Comparison of ENCODE assay signal across 10 mouse cellular contexts in the genomic region with DNA sequence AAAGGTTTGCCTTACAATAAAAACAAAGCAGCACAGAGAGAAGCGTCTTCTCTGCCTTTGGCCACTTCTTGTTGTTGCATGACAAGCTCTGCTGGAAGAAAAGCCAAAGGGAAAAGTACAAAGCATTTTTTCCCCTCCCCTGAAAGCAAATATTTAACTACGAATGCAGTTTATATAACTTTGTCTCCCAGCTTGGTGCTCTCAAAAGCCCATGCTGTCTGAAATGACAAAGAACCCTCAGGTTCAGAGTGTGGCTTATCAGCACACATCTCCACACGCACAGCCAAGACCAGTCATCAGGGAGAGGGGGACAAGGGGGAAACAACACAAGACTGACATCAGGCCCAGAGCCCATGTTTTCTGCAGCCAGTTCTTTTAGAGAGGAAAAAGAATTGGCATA. TPM values are rescaled to one million over a fixed set of nuclear protein-coding genes. Genes with fewer than 3 reads are reported as not detected.
DNase-seq lines count a peak whose midpoint lies in the region; ATAC-seq and TF ChIP-seq lines count a peak whose summit lies in the region.
"Had no signal": no experiment of that assay in that cellular context is flagged by ENCODE, and none has a peak within 500 bp of the region (broad histone marks: within the 10 kb centered on the region; RNA-seq: fewer than 3 reads in every experiment).

No protein-coding gene starts in this region.

- H3K4me1 ChIP-seq in hindbrain, postnatal 0 days (ENCODE audit: insufficient read depth, low read length) = peaks cover 8% of the 10 kb centered on the region; the same call in 1 of the 2 replicates
- no peaks in the 10 kb centered on the region for H3K4me1 ChIP-seq in hindbrain, embryonic 14.5 days (replicated peaks; ENCODE audit: control insufficient read depth, insufficient read depth, low read length)
- H3K4me1 ChIP-seq in embryonic facial prominence, embryonic 15.5 days = peaks cover 67% of the 10 kb centered on the region
- peaks cover 64% of the 10 kb centered on the region for H3K4me1 ChIP-seq in liver, embryonic 12.5 days

- no peaks in the 10 kb centered on the region for H3K36me3 ChIP-seq in hindbrain, postnatal 0 days (ENCODE audit: insufficient read depth, low read length)
- no peaks in the 10 kb centered on the region for H3K36me3 ChIP-seq in hindbrain, embryonic 14.5 days (replicated peaks; ENCODE audit: control insufficient read depth, insufficient read depth)
- no peaks in the 10 kb centered on the region for H3K36me3 ChIP-seq in embryonic facial prominence, embryonic 15.5 days
- peaks cover 11% of the 10 kb centered on the region for H3K36me3 ChIP-seq in liver, embryonic 12.5 days
- H3K36me3 ChIP-seq: neural tube, embryonic 13.5 days had no signal

- no peaks in the 10 kb centered on the region for H3K9me3 ChIP-seq in hindbrain, postnatal 0 days (ENCODE audit: low read length)
- H3K9me3 ChIP-seq in hindbrain, embryonic 14.5 days (ENCODE audit: control insufficient read depth, low read length) = no peaks in the 10 kb centered on the region
- no peaks in the 10 kb centered on the region for H3K9me3 ChIP-seq in embryonic facial prominence, embryonic 15.5 days (replicated peaks)
- H3K9me3 ChIP-seq in liver, embryonic 12.5 days (replicated peaks) = no peaks in the 10 kb centered on the region
- H3K9me3 ChIP-seq: neural tube, embryonic 13.5 days had no signal

- H3K9ac ChIP-seq in hindbrain, postnatal 0 days (replicated peaks; ENCODE audit: low read length) = no peak overlapping the region
- H3K9ac ChIP-seq in hindbrain, embryonic 14.5 days = no peak overlapping the region
- no peak overlapping the region for H3K9ac ChIP-seq in embryonic facial prominence, embryonic 15.5 days
- H3K9ac ChIP-seq in liver, embryonic 12.5 days = no peak overlapping the region
- H3K9ac ChIP-seq: neural tube, embryonic 13.5 days had no signal

- no peak overlapping the region for H3K4me2 ChIP-seq in hindbrain, postnatal 0 days (ENCODE audit: low read depth, low read length)
- no peak overlapping the region for H3K4me2 ChIP-seq in hindbrain, embryonic 14.5 days (replicated peaks)
- no peak overlapping the region for H3K4me2 ChIP-seq in embryonic facial prominence, embryonic 15.5 days (replicated peaks)
- peak overlapping the region; percentile 19; the same call in 1 of the 2 replicates for H3K4me2 ChIP-seq in liver, embryonic 12.5 days
- H3K4me2 ChIP-seq: neural tube, embryonic 13.5 days had no signal

- H3K27me3 ChIP-seq in hindbrain, postnatal 0 days (ENCODE audit: insufficient read depth, low read length) = no peaks in the 10 kb centered on the region
- no peaks in the 10 kb centered on the region for H3K27me3 ChIP-seq in hindbrain, embryonic 14.5 days (ENCODE audit: control insufficient read depth, insufficient read depth, low read length)
- H3K27me3 ChIP-seq in embryonic facial prominence, embryonic 15.5 days = no peaks in the 10 kb centered on the region
- H3K27me3 ChIP-seq in liver, embryonic 12.5 days (replicated peaks) = no peaks in the 10 kb centered on the region
- H3K27me3 ChIP-seq: neural tube, embryonic 13.5 days had no signal

- DNase-seq in hindbrain, postnatal 0 days (ENCODE audit: low spot score) = no peak
- DNase-seq in hindbrain, embryonic 14.5 days (ENCODE audit: low spot score) = no peak
- peak; percentile 42 for DNase-seq in kidney, adult 18-20 months
- no peak for DNase-seq in yolk sac, embryonic 10.5 days (ENCODE audit: low spot score)
- no peak for DNase-seq in B cell, adult 2 months
- DNase-seq: thymus, postnatal 36 days had no signal

- 47% methylated on average over 3 of the region's 3 CpGs for WGBS in hindbrain, postnatal 0 days
- 59% methylated on average over 3 of the region's 3 CpGs for WGBS in hindbrain, embryonic 14.5 days
- WGBS in embryonic facial prominence, embryonic 15.5 days = 19% methylated on average over 3 of the region's 3 CpGs
- 49% methylated on average over 3 of the region's 3 CpGs for WGBS in liver, embryonic 12.5 days (ENCODE audit: insufficient replicate concordance)

- no peak for ATAC-seq in hindbrain, postnatal 0 days
- ATAC-seq in hindbrain, embryonic 14.5 days (ENCODE audit: low FRiP score) = no peak
- ATAC-seq in embryonic facial prominence, embryonic 15.5 days (ENCODE audit: insufficient number of reproducible peaks, low FRiP score, low TSS enrichment, low read depth) = no peak; the same call in 1 of the 2 replicates
- ATAC-seq in liver, embryonic 12.5 days = no peak

- H3K4me3 ChIP-seq in hindbrain, postnatal 0 days (ENCODE audit: low read length) = no peak overlapping the region
- no peak overlapping the region for H3K4me3 ChIP-seq in hindbrain, embryonic 14.5 days (replicated peaks; ENCODE audit: low read length)
- no peak overlapping the region for H3K4me3 ChIP-seq in embryonic facial prominence, embryonic 15.5 days (replicated peaks)
- no peak overlapping the region for H3K4me3 ChIP-seq in liver, embryonic 12.5 days
- H3K4me3 ChIP-seq: neural tube, embryonic 13.5 days had no signal

- H3K27ac ChIP-seq in hindbrain, postnatal 0 days = 0 out of 2 replicates have a peak overlapping the region, but pooled peaks have one; percentile 26
- H3K27ac ChIP-seq in hindbrain, embryonic 14.5 days = no peak overlapping the region
- peak overlapping the region; percentile 80 for H3K27ac ChIP-seq in embryonic facial prominence, embryonic 15.5 days (replicated peaks)
- peak overlapping the region; percentile 53 for H3K27ac ChIP-seq in liver, embryonic 12.5 days
- H3K27ac ChIP-seq: neural tube, embryonic 13.5 days had no signal

- no peak for TF ChIP-seq CTCF in hindbrain, postnatal 0 days (IDR thresholded peaks at IDR 0.05; ENCODE audit: low read depth)

RNA-seq across cellular contexts. Expression of a gene that starts 18.6 kb away (rescaled TPM):
- 69.4 and 85.3 TPM in 2 replicates for total RNA-seq in hindbrain, postnatal 0 days (2014; rRNA removed)
- polyA plus RNA-seq in hindbrain, postnatal 0 days (2015; fragmentation: Nextera tagmentation; extraction: Ambion mirVana) = 60.6 and 64.4 TPM in 2 replicates
- polyA plus RNA-seq in hindbrain, embryonic 14.5 days (2014; fragmentation: Nextera tagmentation; extraction: Ambion mirVana) = 47.8 and 47.9 TPM in 2 replicates
- polyA plus RNA-seq in embryonic facial prominence, embryonic 15.5 days (2015; fragmentation: Nextera tagmentation; extraction: Ambion mirVana) = 167 and 168 TPM in 2 replicates
- polyA plus RNA-seq in liver, embryonic 12.5 days (2016; fragmentation: Nextera tagmentation; extraction: Ambion mirVana) = 2.1 and 2.5 TPM in 2 replicates

RNA-seq across cellular contexts. Expression of a gene that starts 19.5 kb away (rescaled TPM):
- total RNA-seq in hindbrain, postnatal 0 days (2014; rRNA removed) = 17.1 and 19.1 TPM in 2 replicates
- 462 and 467 TPM in 2 replicates for polyA plus RNA-seq in hindbrain, postnatal 0 days (2015; fragmentation: Nextera tagmentation; extraction: Ambion mirVana)
- polyA plus RNA-seq in hindbrain, embryonic 14.5 days (2014; fragmentation: Nextera tagmentation; extraction: Ambion mirVana) = 391 and 450 TPM in 2 replicates
- polyA plus RNA-seq in embryonic facial prominence, embryonic 15.5 days (2015; fragmentation: Nextera tagmentation; extraction: Ambion mirVana) = 462 and 488 TPM in 2 replicates
- 401 and 406 TPM in 2 replicates for polyA plus RNA-seq in liver, embryonic 12.5 days (2016; fragmentation: Nextera tagmentation; extraction: Ambion mirVana)

RNA-seq across cellular contexts. Expression of a gene that starts 36.1 kb away (rescaled TPM):
- total RNA-seq in hindbrain, postnatal 0 days (2014; rRNA removed) = 2.0 and 4.3 TPM in 2 replicates
- 0.74 and 0.96 TPM in 2 replicates for polyA plus RNA-seq in hindbrain, postnatal 0 days (2015; fragmentation: Nextera tagmentation; extraction: Ambion mirVana)
- 0.58 and 0.65 TPM in 2 replicates for polyA plus RNA-seq in hindbrain, embryonic 14.5 days (2014; fragmentation: Nextera tagmentation; extraction: Ambion mirVana)
- polyA plus RNA-seq in embryonic facial prominence, embryonic 15.5 days (2015; fragmentation: Nextera tagmentation; extraction: Ambion mirVana) = 0.20 and 0.28 TPM in 2 replicates
- polyA plus RNA-seq in liver, embryonic 12.5 days (2016; fragmentation: Nextera tagmentation; extraction: Ambion mirVana) = 0.10 TPM in 1 of 2 replicates, not detected in the other
- total RNA-seq: gastrocnemius, adult 8-10 months had no signal

Comparison
In these comparisons a context has a peak if more than half of its experiments do, and no peak if none do; other contexts are left out.
1. RNA of a gene that starts 18.6 kb away (polyA plus RNA-seq): 167 to 168 TPM in embryonic facial prominence, embryonic 15.5 days, 60.6 to 64.4 TPM in hindbrain, postnatal 0 days and 47.8 to 47.9 TPM in hindbrain, embryonic 14.5 days; 2.1 to 2.5 TPM in liver, embryonic 12.5 days; every median in the first group is over 10 times any median in the second.